19 mouse cellular contexts compared by ENCODE assay signal in genomic region chr9:55055386-55055930, GRCm38 (mm10). TPM values are rescaled to one million over a fixed set of nuclear protein-coding genes. Genes with fewer than 3 reads are reported as not detected.
"Had no signal": no experiment of that assay in that cellular context is flagged by ENCODE, and none has a peak within 500 bp of the region (broad histone marks: within the 10 kb centered on the region; RNA-seq: fewer than 3 reads in every experiment).

No protein-coding gene starts in this region.

- H3K4me1 ChIP-seq: limb, embryonic 12.5 days; limb, embryonic 15.5 days; liver, embryonic 15.5 days; midbrain, embryonic 12.5 days; midbrain, embryonic 15.5 days; neural tube, embryonic 12.5 days; neural tube, embryonic 15.5 days had no signal

- H3K9ac ChIP-seq: limb, embryonic 12.5 days; limb, embryonic 15.5 days; liver, embryonic 15.5 days; lung, embryonic 14.5 days; midbrain, embryonic 12.5 days; midbrain, embryonic 15.5 days; neural tube, embryonic 12.5 days; neural tube, embryonic 15.5 days had no signal

- ATAC-seq: intestine, postnatal 0 days; lung, postnatal 0 days; midbrain, embryonic 15.5 days had no signal

- DNase-seq: kidney, adult 9 months; kidney, postnatal 14 days; kidney, postnatal 4 days; lung, embryonic 14.5 days; right cerebral cortex, adult 18-20 months; right cerebral cortex, postnatal 14 days; right cerebral cortex, postnatal 4 days; thymus, postnatal 25 days had no signal

- H3K36me3 ChIP-seq: limb, embryonic 12.5 days; limb, embryonic 15.5 days; liver, embryonic 15.5 days; midbrain, embryonic 12.5 days; midbrain, embryonic 15.5 days; neural tube, embryonic 12.5 days; neural tube, embryonic 15.5 days had no signal

- H3K4me3 ChIP-seq: limb, embryonic 12.5 days; limb, embryonic 15.5 days; liver, embryonic 15.5 days; midbrain, embryonic 12.5 days; midbrain, embryonic 15.5 days; neural tube, embryonic 12.5 days; neural tube, embryonic 15.5 days had no signal

- H3K27me3 ChIP-seq: limb, embryonic 12.5 days; limb, embryonic 15.5 days; liver, embryonic 15.5 days; midbrain, embryonic 15.5 days; neural tube, embryonic 12.5 days; neural tube, embryonic 15.5 days had no signal

- H3K9me3 ChIP-seq: limb, embryonic 12.5 days; limb, embryonic 15.5 days; liver, embryonic 15.5 days; midbrain, embryonic 12.5 days; midbrain, embryonic 15.5 days; neural tube, embryonic 12.5 days; neural tube, embryonic 15.5 days had no signal

- H3K27ac ChIP-seq: limb, embryonic 12.5 days; limb, embryonic 15.5 days; liver, embryonic 15.5 days; macrophage; midbrain, embryonic 12.5 days; midbrain, embryonic 15.5 days; neural tube, embryonic 12.5 days; neural tube, embryonic 15.5 days; stomach, postnatal 0 days had no signal

- H3K4me2 ChIP-seq: limb, embryonic 12.5 days; limb, embryonic 15.5 days; liver, embryonic 15.5 days; lung, embryonic 14.5 days; midbrain, embryonic 12.5 days; midbrain, embryonic 15.5 days; neural tube, embryonic 12.5 days; neural tube, embryonic 15.5 days had no signal

RNA-seq across cellular contexts. Expression of gene Chrnb4, which starts 6.9 kb away (rescaled TPM):
- polyA plus RNA-seq: limb, embryonic 12.5 days; liver, embryonic 15.5 days; macrophage had no signal

RNA-seq across cellular contexts. Expression of gene Chrna3, which starts 29.1 kb away (rescaled TPM):
- polyA plus RNA-seq: liver, embryonic 15.5 days; macrophage had no signal
